Mouse (Mus musculus): ENCODE results near the gene Arhgef28. TPM values are rescaled to one million over a fixed set of nuclear protein-coding genes. Genes with fewer than 3 reads are reported as not detected.
"Not testable (repeated sequence)": the region's sequence is repeated elsewhere in the genome, so short reads cannot be mapped to it uniquely, and the experiment has no call there.

Gene Arhgef28
- polyA plus RNA-seq, 1 experiment from 2014 or later, result 10.6 TPM

GRCm38 (mm10) chr13:98077216-98077615 lies 129.0 kb downstream of the Arhgef28 start:
- H3K27me3 ChIP-seq (ENCODE audit: insufficient read depth, poor library complexity, severe bottlenecking), result no peaks in the 10 kb centered on the region
- no peaks in the 10 kb centered on the region for H3K36me3 ChIP-seq
- H3K4me1 ChIP-seq (replicated peaks), result peaks cover 6% of the 10 kb centered on the region; the same call in 1 of the 2 replicates
- no peak overlapping the region for H3K27ac ChIP-seq
- H3K9me3 ChIP-seq, result 0 out of 2 replicates have a peak, but pooled peaks cover under 1% of the 10 kb centered on the region
- DNase-seq (ENCODE audit: low spot score), result no peak
- H3K4me3 ChIP-seq, result no peak overlapping the region
- 93% methylated on average over 12 of the region's 12 CpGs for WGBS

DNA sequence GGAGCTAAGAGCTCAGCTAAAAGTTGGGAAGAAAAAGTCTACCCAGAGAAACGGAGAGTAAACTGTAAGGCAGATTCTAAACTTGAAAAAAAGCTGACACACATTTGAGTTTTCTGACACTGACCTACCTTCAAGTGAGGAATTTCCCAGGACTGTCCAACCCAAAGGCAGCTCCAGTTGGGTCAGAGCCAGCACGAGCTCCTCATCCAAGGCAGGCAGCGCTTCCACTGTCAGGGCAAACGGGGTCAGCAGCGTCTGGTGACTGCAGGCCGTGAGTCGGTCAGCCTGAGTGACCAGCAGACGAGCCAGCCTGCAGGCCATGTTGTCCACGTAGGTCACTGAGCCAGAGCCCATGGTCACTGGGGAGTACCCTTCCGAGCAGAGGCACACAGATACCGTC lies 131.4 kb downstream of the Arhgef28 start:
- Histone ChIP-seq H3K4me3 (no peak overlapping the region), H3K9me3 (no peaks in the 10 kb centered on the region), H3K4me1 (replicated peaks) (peaks cover 6% of the 10 kb centered on the region; the same call in 1 of the 2 replicates), H3K27me3 (ENCODE audit: insufficient read depth, poor library complexity, severe bottlenecking) (no peaks in the 10 kb centered on the region), H3K36me3 (no peaks in the 10 kb centered on the region), H3K27ac (no peak overlapping the region)
- DNase-seq (ENCODE audit: low spot score), result no peak
- WGBS, result 68% methylated on average over 11 of the region's 11 CpGs

- Histone ChIP-seq H3K27ac (no peak overlapping the region), H3K36me3 (no peaks in the 10 kb centered on the region), H3K4me3 (no peak overlapping the region), H3K9me3 (no peaks in the 10 kb centered on the region), H3K4me1 (replicated peaks) (peaks cover 6% of the 10 kb centered on the region; the same call in 1 of the 2 replicates), H3K27me3 (ENCODE audit: insufficient read depth, poor library complexity, severe bottlenecking) (no peaks in the 10 kb centered on the region)
- 61% methylated on average over 4 of the region's 4 CpGs for WGBS
- no peak for DNase-seq (ENCODE audit: low spot score)
These were observed 133.0 kb downstream of the Arhgef28 start for GRCm38 (mm10) chr13:98073190-98073589.

DNA sequence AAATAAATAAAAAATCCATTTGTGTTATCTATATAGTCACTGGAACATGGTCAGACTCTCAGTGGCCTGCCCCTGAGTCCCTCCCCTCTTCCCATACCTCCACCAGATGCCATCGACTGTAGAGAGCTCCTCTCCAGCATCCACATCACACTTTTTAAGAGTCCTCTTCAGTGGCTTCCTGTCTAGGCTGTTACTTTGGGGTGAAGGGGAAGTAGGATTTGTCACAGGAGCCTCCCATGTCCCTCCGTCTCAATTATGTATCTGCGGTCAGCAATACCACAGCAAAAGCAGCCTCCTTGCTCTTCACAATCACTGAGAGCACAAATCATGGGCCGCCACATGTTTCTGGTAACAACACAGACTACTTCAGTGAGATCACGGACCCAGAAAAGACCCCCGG lies 135.8 kb downstream of the Arhgef28 start:
- DNase-seq (ENCODE audit: low spot score), result no peak
- 93% methylated on average over 6 of the region's 6 CpGs for WGBS
- H3K36me3 ChIP-seq, result no peaks in the 10 kb centered on the region

GRCm38 (mm10) chr13:98069646-98070045 lies 136.6 kb downstream of the Arhgef28 start:
- no peak overlapping the region for H3K27ac ChIP-seq
- DNase-seq (ENCODE audit: low spot score), result no peak
- 94% methylated on average over 6 of the region's 6 CpGs for WGBS
- H3K36me3 ChIP-seq, result no peaks in the 10 kb centered on the region
- peaks cover 3% of the 10 kb centered on the region; the same call in 1 of the 2 replicates for H3K4me1 ChIP-seq (replicated peaks)
- no peaks in the 10 kb centered on the region for H3K27me3 ChIP-seq (ENCODE audit: insufficient read depth, poor library complexity, severe bottlenecking)
- no peak overlapping the region for H3K4me3 ChIP-seq
- no peaks in the 10 kb centered on the region for H3K9me3 ChIP-seq

More for the DNA sequence above, 135.8 kb downstream of the Arhgef28 start:
- Histone ChIP-seq H3K27me3 (ENCODE audit: insufficient read depth, poor library complexity, severe bottlenecking) (no peaks in the 10 kb centered on the region), H3K4me1 (replicated peaks) (peaks cover 6% of the 10 kb centered on the region; the same call in 1 of the 2 replicates), H3K4me3 (no peak overlapping the region), H3K27ac (no peak overlapping the region), H3K9me3 (no peaks in the 10 kb centered on the region)

- Histone ChIP-seq H3K36me3 (no peaks in the 10 kb centered on the region), H3K27me3 (ENCODE audit: insufficient read depth, poor library complexity, severe bottlenecking) (no peaks in the 10 kb centered on the region), H3K27ac (no peak overlapping the region), H3K4me3 (no peak overlapping the region), H3K9me3 (0 out of 2 replicates have a peak, but pooled peaks cover 3% of the 10 kb centered on the region), H3K4me1 (replicated peaks) (no peaks in the 10 kb centered on the region)
- no peak for DNase-seq (ENCODE audit: low spot score)
- 81% methylated on average over 4 of the region's 4 CpGs for WGBS
These were observed 143.4 kb downstream of the Arhgef28 start for GRCm38 (mm10) chr13:98062843-98063242.

- H3K36me3 ChIP-seq, result not testable (repeated sequence)
These were observed 146.1 kb downstream of the Arhgef28 start for GRCm38 (mm10) chr13:98060121-98060520.

DNA sequence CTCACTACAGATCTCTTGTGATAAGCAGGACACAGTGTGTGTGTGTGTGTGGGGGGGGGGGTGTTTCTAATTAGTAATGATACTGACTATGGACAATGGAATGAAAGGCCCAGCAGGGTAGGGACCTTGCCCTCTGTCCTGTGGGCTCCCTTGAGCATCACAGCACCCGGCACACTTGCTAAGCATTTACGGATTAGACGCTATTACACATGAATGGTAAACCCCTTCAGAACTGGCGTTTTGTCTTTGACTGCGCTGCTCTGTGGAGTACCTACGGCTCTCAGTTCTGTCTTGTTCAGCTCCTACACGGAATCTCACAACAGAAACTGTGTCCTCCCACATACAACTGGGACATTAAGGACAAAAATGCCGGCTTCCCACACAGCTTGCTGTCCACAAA lies 151.0 kb downstream of the Arhgef28 start:
- Histone ChIP-seq H3K27ac (peak overlapping the region; percentile 5; the same call in 1 of the 2 replicates), H3K4me3 (no peak overlapping the region), H3K36me3 (no peaks in the 10 kb centered on the region), H3K4me1 (replicated peaks) (peaks cover 11% of the 10 kb centered on the region), H3K27me3 (ENCODE audit: insufficient read depth, poor library complexity, severe bottlenecking) (no peaks in the 10 kb centered on the region), H3K9me3 (peaks cover 7% of the 10 kb centered on the region; the same call in 1 of the 2 replicates)
- WGBS, result 63% methylated on average over 8 of the region's 8 CpGs
- DNase-seq (ENCODE audit: low spot score), result peak; percentile 14

More at GRCm38 (mm10) chr13:98060121-98060520, 146.1 kb downstream of the Arhgef28 start:
- not testable (repeated sequence) for H3K9me3 ChIP-seq; H3K4me3 ChIP-seq; H3K27me3 ChIP-seq (ENCODE audit: insufficient read depth, poor library complexity, severe bottlenecking); H3K4me1 ChIP-seq (replicated peaks); DNase-seq (ENCODE audit: low spot score); H3K27ac ChIP-seq
- 71% methylated on average over 1 of the region's 1 CpGs for WGBS

DNA sequence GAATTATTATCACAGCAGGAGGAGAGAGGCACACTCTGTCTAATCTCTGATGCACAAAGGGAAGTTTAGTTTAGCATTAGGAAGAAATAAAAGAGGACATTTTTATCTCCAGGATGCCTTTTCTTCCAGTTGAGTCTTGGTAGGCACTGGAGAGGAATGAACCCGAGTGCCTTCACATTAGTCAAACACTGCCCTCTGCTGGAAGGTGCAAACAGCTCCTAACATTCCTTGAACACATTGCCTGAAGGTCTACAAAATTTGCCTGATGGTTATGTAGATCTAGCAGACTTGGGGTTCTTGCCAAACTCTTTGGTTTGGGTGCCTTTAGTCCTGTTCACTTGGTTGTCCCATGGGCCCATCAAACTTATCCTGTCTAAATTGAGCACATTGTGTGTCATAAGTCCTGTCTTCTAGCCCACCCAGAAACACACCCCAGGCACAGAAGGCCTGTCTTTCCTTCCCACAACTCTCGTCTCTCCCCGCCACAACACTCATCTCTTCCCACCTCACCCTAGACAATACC lies 165.6 kb downstream of the Arhgef28 start:
- H3K4me3 ChIP-seq, result no peak overlapping the region
- 0 out of 2 replicates have a peak, but pooled peaks cover 4% of the 10 kb centered on the region for H3K9me3 ChIP-seq
- WGBS, result 68% methylated on average over 3 of the region's 3 CpGs
- no peaks in the 10 kb centered on the region for H3K36me3 ChIP-seq
- H3K27ac ChIP-seq, result no peak overlapping the region
- no peak for DNase-seq (ENCODE audit: low spot score)
- 0 out of 2 replicates have a peak, but pooled peaks cover 3% of the 10 kb centered on the region for H3K4me1 ChIP-seq (replicated peaks)
- H3K27me3 ChIP-seq (ENCODE audit: insufficient read depth, poor library complexity, severe bottlenecking), result no peaks in the 10 kb centered on the region

DNA sequence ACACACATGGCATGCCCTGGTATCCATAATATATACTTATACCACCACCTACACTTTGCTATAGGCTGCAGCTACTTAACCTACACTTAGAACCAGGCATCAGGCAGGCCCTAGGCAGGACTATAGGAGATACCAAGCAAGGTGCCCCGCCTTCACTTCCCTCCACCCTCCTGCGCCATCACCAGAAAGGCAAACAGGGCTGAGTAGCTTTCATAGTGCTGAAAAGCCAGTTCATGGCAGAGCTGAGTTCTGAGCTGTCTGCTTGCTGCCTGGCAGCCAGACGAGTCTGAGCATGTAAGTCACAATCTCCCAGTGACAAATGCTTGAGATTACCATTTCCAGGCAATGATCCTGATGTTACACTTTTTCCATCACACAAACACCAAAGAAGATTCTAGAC lies 167.5 kb downstream of the Arhgef28 start:
- no peaks in the 10 kb centered on the region for H3K27me3 ChIP-seq (ENCODE audit: insufficient read depth, poor library complexity, severe bottlenecking)
- 90% methylated on average over 3 of the region's 3 CpGs for WGBS
- H3K36me3 ChIP-seq, result no peaks in the 10 kb centered on the region
- DNase-seq (ENCODE audit: low spot score), result no peak
- H3K9me3 ChIP-seq, result 0 out of 2 replicates have a peak, but pooled peaks cover 4% of the 10 kb centered on the region
- H3K27ac ChIP-seq, result no peak overlapping the region
- H3K4me1 ChIP-seq (replicated peaks), result 0 out of 2 replicates have a peak, but pooled peaks cover 3% of the 10 kb centered on the region
- H3K4me3 ChIP-seq, result no peak overlapping the region

DNA sequence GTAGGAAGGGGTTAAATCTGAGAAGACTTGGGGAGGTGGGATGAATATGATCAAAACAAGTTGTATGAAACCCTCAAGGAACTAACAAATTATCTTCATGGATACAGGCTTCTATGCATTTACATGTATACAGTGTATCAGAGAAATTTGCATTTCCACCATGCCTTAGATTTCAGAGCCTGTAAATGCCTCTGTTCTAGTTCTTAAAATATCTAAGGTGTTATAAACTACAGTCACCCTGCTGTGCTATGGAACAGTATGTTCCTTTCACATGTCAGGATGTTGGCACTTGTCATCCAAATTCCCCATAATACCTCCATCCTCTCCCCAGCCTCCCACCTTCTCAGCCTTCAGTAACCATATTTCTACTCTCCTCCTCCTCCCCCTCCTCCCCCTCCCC lies 168.5 kb downstream of the Arhgef28 start:
- H3K27ac ChIP-seq, result no peak overlapping the region
- H3K4me3 ChIP-seq, result no peak overlapping the region
- H3K4me1 ChIP-seq (replicated peaks), result 0 out of 2 replicates have a peak, but pooled peaks cover 3% of the 10 kb centered on the region
- H3K27me3 ChIP-seq (ENCODE audit: insufficient read depth, poor library complexity, severe bottlenecking), result no peaks in the 10 kb centered on the region
- DNase-seq (ENCODE audit: low spot score), result no peak
- 0 out of 2 replicates have a peak, but pooled peaks cover 4% of the 10 kb centered on the region for H3K9me3 ChIP-seq
- no peaks in the 10 kb centered on the region for H3K36me3 ChIP-seq

- H3K27me3 ChIP-seq (ENCODE audit: insufficient read depth, poor library complexity, severe bottlenecking), result no peaks in the 10 kb centered on the region; the same call in 1 of the 2 replicates
- H3K4me3 ChIP-seq, result peak overlapping the region; percentile 41
- H3K36me3 ChIP-seq, result no peaks in the 10 kb centered on the region
- H3K4me1 ChIP-seq (replicated peaks), result peaks cover 30% of the 10 kb centered on the region
- 24% methylated on average over 5 of the region's 5 CpGs for WGBS
- no peaks in the 10 kb centered on the region for H3K9me3 ChIP-seq
- DNase-seq (ENCODE audit: low spot score), result no peak
- peak overlapping the region; percentile 82 for H3K27ac ChIP-seq
These were observed 174.6 kb downstream of the Arhgef28 start for GRCm38 (mm10) chr13:98031642-98031960.

DNA sequence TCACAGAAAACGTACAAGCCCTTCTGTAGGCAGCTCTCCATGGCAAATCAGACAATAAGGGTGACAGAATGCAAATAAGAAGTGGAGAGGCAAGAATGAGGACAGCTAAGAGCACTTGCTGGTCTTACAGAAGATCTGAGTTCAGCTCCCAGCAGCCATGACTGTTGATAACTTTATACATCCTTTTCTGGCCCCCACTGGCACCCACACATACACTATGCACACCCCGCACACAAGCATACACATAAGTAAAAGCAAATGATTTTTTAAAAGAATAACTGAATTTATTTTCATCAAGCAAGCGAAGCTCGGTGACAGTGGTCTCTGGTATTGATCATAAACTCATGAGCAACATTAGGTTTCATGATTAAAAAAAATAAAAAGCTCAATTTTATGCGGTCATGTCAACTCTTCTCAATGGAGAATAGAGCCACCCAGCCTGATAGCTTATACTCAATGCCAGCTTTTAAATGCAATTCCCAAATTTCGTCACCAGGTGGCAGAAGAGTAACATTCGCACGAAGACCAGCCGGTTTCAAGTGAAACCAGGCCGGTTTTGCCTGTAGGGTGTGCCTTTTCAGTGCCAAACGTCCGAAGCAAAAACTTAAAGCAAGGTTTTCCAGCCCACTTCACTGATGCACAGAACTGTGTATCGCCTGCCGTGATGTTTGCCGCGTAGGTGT lies 175.1 kb downstream of the Arhgef28 start:
- H3K36me3 ChIP-seq, result no peaks in the 10 kb centered on the region
- no peaks in the 10 kb centered on the region for H3K9me3 ChIP-seq
- H3K4me1 ChIP-seq (replicated peaks), result peaks cover 30% of the 10 kb centered on the region
- 16% methylated on average over 16 of the region's 16 CpGs for WGBS
- H3K27ac ChIP-seq, result peak overlapping the region; percentile 82
- peak; percentile 83 for DNase-seq (ENCODE audit: low spot score)
- H3K27me3 ChIP-seq (ENCODE audit: insufficient read depth, poor library complexity, severe bottlenecking), result no peaks in the 10 kb centered on the region; the same call in 1 of the 2 replicates
- peak overlapping the region; percentile 41 for H3K4me3 ChIP-seq
